Mouse (Mus musculus) limb, embryonic 14.5 days (tissue): ENCODE results near the gene Lrig1. TPM values are rescaled to one million over a fixed set of nuclear protein-coding genes. Genes with fewer than 3 reads are reported as not detected.
"Not testable (repeated sequence)": the region's sequence is repeated elsewhere in the genome, so short reads cannot be mapped to it uniquely, and the experiment has no call there.

Experiments
- ATAC-seq: fragments of 200-750 bp; cut with Nextera tagmentation; 2 replicates; pipeline ENCODE4 v1.8.0; 2017; ENCODE audit warnings: low read depth, moderate number of reproducible peaks, moderate TSS enrichment; ENCODE audit not compliant: low FRiP score
- DNase-seq: peaks from one replicate; pipeline ENCODE4 v3.0.0-alpha.2; 2015; ENCODE audit warnings: low spot score
- H3K27ac ChIP-seq: fragments of 300-500 bp; sonication (generic); replicated peaks from 2 replicates; pipeline ENCODE4 v1.5.1; 2014; ENCODE audit warnings: low read depth, mild to moderate bottlenecking, low read length, moderate library complexity, mixed read lengths
- H3K27me3 ChIP-seq: fragments of 300-500 bp; sonication (generic); 2 replicates; pipeline ENCODE4 v1.6.1; 2014; ENCODE audit warnings: low read length, mixed read lengths; ENCODE audit not compliant: control insufficient read depth, insufficient read depth
- H3K36me3 ChIP-seq: fragments of 300-500 bp; sonication (generic); 2 replicates; pipeline ENCODE4 v1.6.1; 2014; ENCODE audit warnings: mild to moderate bottlenecking, low read length, moderate library complexity, mixed read lengths; ENCODE audit not compliant: control insufficient read depth, insufficient read depth
- H3K4me1 ChIP-seq: fragments of 300-500 bp; sonication (generic); 2 replicates; pipeline ENCODE4 v1.6.1; 2014; ENCODE audit warnings: antibody characterized with exemption, low read length, mixed read lengths; ENCODE audit not compliant: control insufficient read depth, insufficient read depth
- H3K4me2 ChIP-seq: fragments of 300-500 bp; sonication (generic); replicated peaks from 2 replicates; pipeline ENCODE4 v1.6.1; 2014; ENCODE audit warnings: low read depth, mild to moderate bottlenecking, low read length, moderate library complexity; ENCODE audit not compliant: severe bottlenecking
- H3K4me3 ChIP-seq: fragments of 300-500 bp; sonication (generic); replicated peaks from 2 replicates; pipeline ENCODE4 v1.5.1; 2014; ENCODE audit warnings: low read length
- H3K9ac ChIP-seq: fragments of 300-500 bp; sonication (generic); 2 replicates; pipeline ENCODE4 v1.6.1; 2014; ENCODE audit warnings: mild to moderate bottlenecking, low read depth, low read length, moderate library complexity; ENCODE audit not compliant: severe bottlenecking
- H3K9me3 ChIP-seq: fragments of 300-500 bp; sonication (generic); 2 replicates; pipeline ENCODE4 v1.6.1; 2016; ENCODE audit warnings: low read length; ENCODE audit not compliant: control insufficient read depth
- POLR2A ChIP-seq: fragments of 200-500 bp; IDR thresholded peaks from 2 replicates; pipeline ENCODE4 v1.8.0; 2012; ENCODE audit warnings: inconsistent platforms, mild to moderate bottlenecking, moderate library complexity, borderline replicate concordance; ENCODE audit not compliant: insufficient read depth, insufficient read length; ENCODE audit errors: extremely low read depth
- WGBS: fragments of 180-500 bp; shearing (Covaris S2); extraction: QIAGEN DNeasy Blood & Tissue Kit; methylation state at CpG from one replicate; pipeline ENCODE4 v1.1.7; 2014; 5-methylcytosine and 5-hydroxymethylcytosine counted together
- microRNA-seq: library from miRNA; unstranded; fragments of <30 nt; microRNA quantifications from one replicate; pipeline ENCODE4, GENCODE M21; 2016
- polyA plus RNA-seq, 2 experiments: library from polyadenylated mRNA; depleted of rRNA in 1 of 2; stranded (reverse) in 1 of 2; unstranded in 1 of 2; fragments of >200 nt; fragmentation: Nextera tagmentation in 1 of 2; extraction: Ambion mirVana in 1 of 2; gene quantifications; 2 replicates each; pipeline versions ENCODE4 v1.2.1 to v1.2.3; 2012 to 2014

The Lrig1 gene
- polyA plus RNA-seq, 2 experiments, result 35.1 to 49.4 TPM

DNA sequence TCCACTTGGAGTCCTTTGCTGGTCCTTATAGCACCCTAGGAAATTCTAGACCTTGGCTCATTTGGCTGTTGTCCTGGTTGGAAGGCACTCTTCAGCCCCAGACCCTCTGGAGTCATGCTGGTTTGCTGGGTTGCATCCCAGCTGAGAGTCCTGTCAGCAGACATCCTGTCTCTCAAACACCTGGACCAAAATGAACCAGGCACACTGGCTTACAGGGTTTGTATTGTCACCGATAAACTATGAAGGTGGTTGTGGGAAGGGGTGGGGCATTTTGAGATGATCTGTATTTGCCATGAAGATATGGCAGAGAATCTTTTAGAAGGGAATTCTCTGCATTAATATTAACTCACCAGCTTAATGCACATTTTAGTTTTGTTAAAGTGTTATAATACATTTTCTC, 139.1 kb downstream of the Lrig1 start:
- no peak overlapping the region for H3K27ac ChIP-seq
- H3K36me3 ChIP-seq, result no peaks in the 10 kb centered on the region
- DNase-seq, result no peak
- H3K4me3 ChIP-seq, result no peak overlapping the region
- WGBS, result 82% methylated on average over 1 of the region's 1 CpGs
- no peak overlapping the region for H3K4me2 ChIP-seq
- TF ChIP-seq POLR2A, result no peak
- H3K27me3 ChIP-seq, result no peaks in the 10 kb centered on the region
- H3K4me1 ChIP-seq, result no peaks in the 10 kb centered on the region
- no peak for ATAC-seq
- no peak overlapping the region for H3K9ac ChIP-seq
- no peaks in the 10 kb centered on the region for H3K9me3 ChIP-seq

DNA sequence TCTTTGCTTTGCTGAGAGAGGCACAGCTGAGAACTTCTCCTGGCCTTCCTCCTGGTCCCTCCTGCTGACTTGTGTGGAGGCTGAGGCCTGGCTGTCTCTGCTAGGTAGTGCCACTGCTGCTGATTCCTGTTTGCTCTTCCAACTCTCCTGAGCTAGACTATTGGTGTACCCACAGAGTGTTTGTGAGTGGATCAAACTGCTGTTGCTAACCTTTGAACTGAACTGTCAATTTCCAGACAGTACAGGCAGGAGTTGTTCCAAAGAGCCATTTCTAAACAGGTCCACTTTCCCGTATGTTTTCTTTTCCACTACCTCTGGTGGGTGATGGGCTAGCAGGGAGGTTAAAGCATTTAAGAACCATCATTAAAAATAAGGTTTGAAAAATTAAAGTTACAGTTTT, 141.4 kb downstream of the Lrig1 start:
- not testable (repeated sequence) for H3K9ac ChIP-seq, ATAC-seq, H3K27ac ChIP-seq, H3K4me2 ChIP-seq, H3K9me3 ChIP-seq, DNase-seq, H3K4me1 ChIP-seq, H3K36me3 ChIP-seq, H3K27me3 ChIP-seq, H3K4me3 ChIP-seq
- WGBS, result 65% methylated on average over 1 of the region's 1 CpGs

Small RNAs within 50 kb of the gene (microRNA-seq; reads per million reads assigned to microRNA genes)
- not detected for gene Mir7041

Other genes with a start within 250 kb of the Lrig1 start
- gene Slc25a26, start 199.8 kb downstream of the Lrig1 start, polyA plus RNA-seq (2012; rRNA removed), result 9.3 and 9.5 TPM in 2 replicates
- gene Slc25a26, start 199.8 kb downstream of the Lrig1 start, polyA plus RNA-seq (2014; fragmentation: Nextera tagmentation; extraction: Ambion mirVana), result 7.1 and 8.6 TPM in 2 replicates